Mouse (Mus musculus): Measurements from ENCODE around the gene Krt90.
A peak's percentile ranks its signal among the peaks of the same experiment; 100 is the strongest.
"Not testable (repeated sequence)": the region's sequence is repeated elsewhere in the genome, so short reads cannot be mapped to it uniquely, and the experiment has no call there.

Krt90 gene

DNA sequence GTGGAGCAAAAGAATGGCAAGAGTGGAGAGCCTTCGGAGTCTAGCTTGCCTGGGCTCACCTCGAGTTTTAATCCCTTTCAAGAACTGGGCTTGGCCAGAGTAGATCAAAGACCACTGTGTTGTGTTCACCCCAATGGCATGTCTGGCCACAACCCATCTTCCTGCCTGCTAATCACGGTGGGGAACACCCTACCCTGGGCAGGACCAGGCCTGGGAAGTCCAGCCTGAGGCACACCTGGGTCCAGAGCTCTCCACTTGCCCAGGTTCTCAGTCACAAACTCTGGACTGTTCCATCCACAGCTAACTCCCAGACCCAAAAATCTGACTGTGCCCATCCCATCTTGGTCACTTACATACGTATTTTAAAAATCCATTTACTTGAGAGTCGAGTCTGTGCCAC is at the start of gene Krt90:
Gene Krt90, minus strand, starts transcription at position 101 of the 400 bp plus-strand sequence.
- DNase-seq = no peak

DNA sequence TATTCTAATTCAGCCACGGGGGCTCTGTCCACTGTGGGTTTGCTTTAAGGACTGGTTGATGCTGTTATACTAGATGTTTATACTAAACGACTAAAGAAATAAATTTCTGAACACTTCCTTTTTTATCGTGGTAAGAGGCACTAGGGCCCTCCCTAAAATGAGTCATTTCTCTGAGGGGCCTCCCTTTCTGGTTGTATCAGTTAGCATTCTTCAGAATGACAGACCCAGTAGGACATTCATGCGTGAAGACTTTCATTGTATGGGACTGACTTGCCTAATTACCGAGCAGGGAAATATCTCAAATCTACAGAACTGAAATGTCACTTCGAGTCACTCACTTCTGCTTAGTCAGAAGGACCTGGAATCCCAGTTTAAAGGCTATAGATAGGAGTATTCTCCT is 36.4 kb upstream of the Krt90 start:
- no peak for DNase-seq

DNA sequence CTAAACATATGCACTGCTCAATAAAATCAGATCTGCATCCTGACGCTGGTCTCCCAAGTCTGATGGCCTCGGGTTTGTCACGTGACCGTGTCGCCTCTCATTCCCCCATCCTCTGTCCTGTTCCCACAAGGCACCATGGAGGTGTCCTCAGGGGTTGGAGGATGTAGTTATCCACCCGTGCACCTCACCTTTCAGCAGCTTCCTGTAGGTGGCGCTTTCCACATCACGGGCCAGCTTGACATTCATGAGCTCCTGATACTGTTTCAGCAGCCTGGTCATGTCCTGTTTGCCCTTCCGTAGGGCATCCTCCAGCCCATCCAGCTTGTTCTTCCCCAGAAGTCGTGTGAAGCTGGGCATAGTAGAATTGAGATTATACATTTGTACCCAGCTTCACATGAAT is 25.5 kb upstream of the Krt90 start:
- DNase-seq = peak; percentile 11

GRCm38 (mm10) chr15:101584456-101584855 is 21.7 kb upstream of the Krt90 start:
- no peak for DNase-seq

- no peak for DNase-seq
Observed at GRCm38 (mm10) chr15:101583211-101583965, 20.6 kb upstream of the Krt90 start.

DNA sequence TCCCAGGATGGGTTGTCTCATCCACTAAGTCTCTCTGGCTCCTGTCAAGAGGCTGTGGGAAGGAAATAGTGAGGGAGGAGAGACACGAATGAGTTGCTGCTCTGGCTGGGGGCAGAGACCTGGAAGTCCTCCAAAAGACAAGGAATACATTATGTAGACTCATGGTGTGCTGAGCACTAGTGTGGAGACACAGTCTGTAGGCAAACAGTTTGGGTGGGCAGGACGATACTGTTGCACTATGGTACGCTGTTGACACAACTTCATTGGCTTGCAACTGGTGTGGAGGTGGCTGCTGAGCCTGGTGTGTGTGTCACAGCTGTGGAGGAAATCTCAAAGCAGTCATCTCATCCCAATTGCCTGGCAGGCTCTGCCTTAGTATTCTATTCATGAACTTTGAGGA is 19.0 kb upstream of the Krt90 start:
- DNase-seq = no peak

GRCm38 (mm10) chr15:101575506-101575905 is 12.8 kb upstream of the Krt90 start:
- no peak for DNase-seq

DNA sequence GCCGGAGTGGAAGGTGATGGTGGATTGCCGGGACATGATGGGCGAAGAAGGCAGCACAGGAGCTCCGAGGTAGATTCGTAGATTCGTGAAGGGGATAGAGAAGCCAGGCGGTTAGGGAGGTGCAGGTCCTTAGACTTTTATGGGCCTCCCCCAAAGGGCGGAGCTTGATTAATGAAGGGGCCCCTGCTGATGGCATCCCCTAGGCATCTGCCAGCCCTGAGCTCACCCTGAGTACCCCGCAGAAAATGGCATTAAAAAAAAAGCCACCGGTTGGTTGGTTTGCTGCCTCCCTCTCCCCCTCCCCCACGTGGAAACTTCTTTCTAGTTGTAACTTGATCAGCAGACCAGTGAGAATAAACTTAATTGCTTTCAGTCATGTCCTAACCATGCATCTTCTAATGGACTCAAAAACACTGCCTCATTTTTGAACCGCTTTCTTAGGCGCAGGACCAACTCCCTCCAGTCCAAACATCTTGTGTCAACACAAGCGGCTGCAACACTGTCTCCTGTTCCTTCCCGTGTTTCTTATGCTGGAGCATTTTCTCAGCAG is 11.1 kb upstream of the Krt90 start, which contains the start of gene Krt75:
Gene Krt75, minus strand, starts transcription at position 109 of the 550 bp plus-strand sequence.
- DNase-seq = no peak

DNA sequence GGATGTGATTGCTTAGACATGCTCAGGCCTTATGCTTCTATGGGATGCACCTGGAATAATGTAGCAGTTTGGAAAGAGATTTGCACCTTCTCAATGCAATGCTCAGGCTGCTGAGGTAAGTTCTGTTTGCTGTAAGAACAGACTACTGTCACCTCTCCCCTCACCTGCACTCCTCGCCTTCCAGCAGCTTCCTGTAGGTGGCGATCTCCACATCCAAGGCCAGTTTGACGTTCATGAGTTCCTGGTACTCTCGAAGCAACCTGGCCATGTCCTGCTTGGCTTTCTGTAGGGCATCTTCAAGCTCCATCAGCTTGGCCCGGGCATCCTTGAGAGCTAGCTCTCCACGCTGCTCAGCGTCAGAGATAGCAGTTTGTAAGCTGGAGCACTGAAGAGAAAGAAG is 5.0 kb upstream of the Krt90 start:
- peak; percentile 24 for DNase-seq

- DNase-seq = no peak
Observed at GRCm38 (mm10) chr15:101558034-101558646, 4.6 kb downstream of the Krt90 start.

DNA sequence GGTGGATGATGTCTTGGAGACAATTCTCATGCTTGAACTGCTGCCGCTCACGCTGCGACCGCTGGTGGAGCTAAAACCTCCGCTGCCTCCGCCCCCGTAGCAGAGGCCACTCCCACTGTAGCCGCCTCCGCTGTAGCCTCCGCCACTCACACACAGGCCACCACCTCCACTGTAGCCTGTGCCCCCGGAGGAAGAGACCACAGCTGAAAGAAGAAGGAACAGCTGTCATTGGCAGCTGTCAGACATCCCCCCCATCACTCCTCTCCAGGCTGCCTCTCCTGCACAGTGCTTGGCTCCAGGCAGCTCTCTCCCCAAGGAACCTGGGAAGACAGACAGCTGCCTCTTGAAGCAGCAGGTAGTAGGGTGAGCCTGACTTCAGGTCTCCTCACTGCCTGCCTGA is 9.6 kb downstream of the Krt90 start:
- DNase-seq = peak; percentile 9

- DNase-seq = no peak
Observed at GRCm38 (mm10) chr15:101552188-101552587, 10.6 kb downstream of the Krt90 start.

- DNase-seq = no peak
Observed at GRCm38 (mm10) chr15:101550567-101550966, 12.2 kb downstream of the Krt90 start, which contains the start of gene Krt82. Gene Krt82, minus strand, starts transcription at chr15:101550667.

DNA sequence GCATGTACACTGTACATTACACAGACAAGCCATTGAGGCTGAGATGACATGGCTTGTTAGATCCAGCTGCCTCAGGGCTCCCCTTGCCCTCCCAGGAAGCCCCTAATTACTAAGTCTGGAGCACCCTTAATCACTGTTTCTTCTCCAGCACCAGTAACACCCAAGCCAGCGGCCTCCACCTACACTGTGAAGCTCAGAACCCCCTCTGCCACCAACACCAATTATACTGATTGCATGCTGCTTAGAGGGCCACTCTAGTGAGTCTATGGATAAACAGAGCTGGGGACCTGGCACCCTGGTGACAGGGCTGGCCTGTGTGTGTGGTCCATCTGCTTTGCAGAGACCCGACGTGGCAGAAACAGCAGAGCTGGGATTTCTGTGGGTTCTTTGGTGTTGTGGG is 18.3 kb downstream of the Krt90 start:
- no peak for DNase-seq

GRCm38 (mm10) chr15:101542543-101542942 is 20.2 kb downstream of the Krt90 start:
- DNase-seq = no peak

DNA sequence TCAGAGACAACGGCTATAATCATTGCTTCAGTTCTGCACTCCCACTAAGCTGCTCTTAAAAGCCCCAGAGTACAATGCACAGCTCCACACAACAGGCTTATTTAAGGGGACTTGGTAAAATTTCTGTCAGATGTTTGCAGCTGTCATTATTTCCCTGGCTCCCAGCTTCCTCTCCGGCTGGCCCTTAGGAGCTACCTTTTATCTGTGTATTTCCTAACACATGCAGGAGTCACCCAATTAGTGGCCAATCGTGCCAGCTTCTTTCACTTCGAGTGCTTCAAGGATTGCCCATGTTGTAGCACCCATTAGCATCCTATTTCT is 24.2 kb downstream of the Krt90 start:
- DNase-seq = no peak

- no peak for DNase-seq
Observed at GRCm38 (mm10) chr15:101537864-101538579, 24.7 kb downstream of the Krt90 start.

DNA sequence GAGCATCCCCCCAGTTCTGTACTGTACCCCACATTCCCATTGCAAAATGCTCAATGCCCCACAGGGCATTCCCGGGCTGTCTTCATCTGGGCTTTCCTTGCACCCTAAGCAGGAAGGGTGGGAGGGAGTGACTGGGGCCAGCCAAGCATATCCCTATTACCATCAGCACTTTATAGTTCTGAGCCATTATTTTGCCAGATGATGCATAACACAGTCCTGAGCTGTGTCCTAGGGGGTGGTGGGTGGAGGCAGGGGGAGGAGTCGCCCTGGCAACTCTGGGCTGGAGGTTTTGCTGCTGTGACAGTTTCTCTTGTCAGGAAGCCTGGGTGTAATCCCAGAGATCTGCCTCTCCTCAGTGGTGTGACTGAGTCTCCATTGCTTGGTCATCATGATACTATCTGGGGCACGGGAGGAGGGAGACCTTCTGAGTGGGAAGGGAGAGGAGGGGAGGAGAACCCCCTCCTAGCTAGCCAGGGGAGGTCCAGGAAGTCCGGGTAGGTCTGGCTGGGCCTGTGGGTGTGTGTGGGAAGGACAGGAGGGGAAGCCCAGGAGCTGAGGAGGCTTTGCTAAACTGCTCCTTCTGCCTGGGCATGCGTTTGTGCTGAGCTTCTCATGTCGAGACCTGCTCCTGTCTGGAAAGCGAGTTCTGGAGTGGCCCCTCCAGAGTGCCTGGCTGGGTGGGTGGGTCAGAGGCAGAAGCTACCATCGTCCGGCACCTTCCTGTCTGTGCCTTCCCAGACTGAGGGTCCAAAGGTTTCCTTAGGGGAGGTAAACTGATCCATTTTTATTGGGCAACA is 26.5 kb downstream of the Krt90 start:
- no peak for DNase-seq

- DNase-seq = no peak
Observed at GRCm38 (mm10) chr15:101532720-101533119, 30.0 kb downstream of the Krt90 start, which contains the start of gene Krt84. Gene Krt84, minus strand, starts transcription at chr15:101532820.

- DNase-seq = peak; percentile 24
Observed at GRCm38 (mm10) chr15:101522556-101523232, 40.1 kb downstream of the Krt90 start.

GRCm38 (mm10) chr15:101519792-101520191 is 43.0 kb downstream of the Krt90 start:
- peak; percentile 78 for DNase-seq

- not testable (repeated sequence) for DNase-seq
Observed at GRCm38 (mm10) chr15:101517161-101517560, 45.6 kb downstream of the Krt90 start, which contains the start of gene Gm49425. Gene Gm49425, minus strand, starts transcription at chr15:101517261.
